Mouse (Mus musculus) neural tube, embryonic 13.5 days (tissue): Measurements from ENCODE around the gene Vps35. TPM values are rescaled to one million over a fixed set of nuclear protein-coding genes. Genes with fewer than 3 reads are reported as not detected.

Experiments used
- ATAC-seq: fragments of 200-750 bp; cut with Nextera tagmentation; 2 replicates; pipeline ENCODE4 v1.8.0; 2017; ENCODE audit warnings: low read depth, mild to moderate bottlenecking, moderate TSS enrichment, moderate library complexity
- H3K27ac ChIP-seq: fragments of 300-500 bp; sonication (generic); replicated peaks from 2 replicates; pipeline ENCODE4 v1.5.1; 2015; ENCODE audit warnings: moderate library complexity, mild to moderate bottlenecking, inconsistent platforms
- H3K27me3 ChIP-seq: fragments of 300-500 bp; sonication (generic); 2 replicates; pipeline ENCODE4 v1.6.1; 2015; ENCODE audit warnings: mild to moderate bottlenecking, inconsistent platforms
- H3K36me3 ChIP-seq: fragments of 300-500 bp; sonication (generic); 2 replicates; pipeline ENCODE4 v1.6.1; 2015; ENCODE audit warnings: mild to moderate bottlenecking, inconsistent platforms
- H3K4me1 ChIP-seq: fragments of 300-500 bp; sonication (generic); replicated peaks from 2 replicates; pipeline ENCODE4 v1.6.1; 2015; ENCODE audit warnings: inconsistent platforms
- H3K4me2 ChIP-seq: fragments of 300-500 bp; sonication (generic); 2 replicates; pipeline ENCODE4 v1.6.1; 2015; ENCODE audit warnings: inconsistent platforms, mild to moderate bottlenecking, moderate library complexity
- H3K4me3 ChIP-seq: fragments of 300-500 bp; sonication (generic); 2 replicates; pipeline ENCODE4 v1.5.1; 2015; ENCODE audit warnings: mild to moderate bottlenecking, inconsistent platforms
- H3K9ac ChIP-seq: fragments of 300-500 bp; sonication (generic); 2 replicates; pipeline ENCODE4 v1.6.1; 2015; ENCODE audit warnings: moderate library complexity, mild to moderate bottlenecking, inconsistent platforms
- H3K9me3 ChIP-seq: fragments of 300-500 bp; sonication (generic); 2 replicates; pipeline ENCODE4 v1.6.1; 2016; ENCODE audit warnings: inconsistent platforms
- WGBS: fragments of 180-500 bp; shearing (Covaris S2); methylation state at CpG from one replicate; pipeline ENCODE4 v1.1.7; 2015; 5-methylcytosine and 5-hydroxymethylcytosine counted together
- polyA plus RNA-seq: library from polyadenylated mRNA; unstranded; fragments of >200 nt; fragmentation: Nextera tagmentation; extraction: Ambion mirVana; gene quantifications from 2 replicates; pipeline ENCODE4 v1.2.1, GENCODE M21; 2015

Vps35 gene
- 178 and 183 TPM in 2 replicates for polyA plus RNA-seq

GRCm38 (mm10) chr8:85299434-85300077, at the start of gene Vps35, which contains the start of gene Orc6:
Vps35 (minus strand) TSS chr8:85299802.
Orc6 (plus strand) TSS chr8:85299632.
- peaks cover 19% of the 10 kb centered on the region for H3K36me3 ChIP-seq

GRCm38 (mm10) chr8:85339871-85340573, 40.4 kb upstream of the Vps35 start:
- no peaks in the 10 kb centered on the region for H3K9me3 ChIP-seq
- no peak overlapping the region for H3K4me3 ChIP-seq
- no peaks in the 10 kb centered on the region for H3K36me3 ChIP-seq
- H3K9ac ChIP-seq = no peak overlapping the region
- H3K4me1 ChIP-seq = peaks cover 5% of the 10 kb centered on the region; the same call in 1 of the 2 replicates
- no peak for ATAC-seq
- no peak overlapping the region for H3K4me2 ChIP-seq
- H3K27me3 ChIP-seq = no peaks in the 10 kb centered on the region
- no peak overlapping the region for H3K27ac ChIP-seq
- 65% methylated on average over 5 of the region's 5 CpGs for WGBS

More at GRCm38 (mm10) chr8:85299434-85300077, at the start of gene Vps35, which contains the start of gene Orc6:
- peaks cover 42% of the 10 kb centered on the region for H3K4me1 ChIP-seq
- under 1% methylated on average over 63 of the region's 63 CpGs for WGBS
- no peaks in the 10 kb centered on the region for H3K9me3 ChIP-seq
- no peaks in the 10 kb centered on the region for H3K27me3 ChIP-seq
- peak within 1 kb of the TSS; percentile 93 for H3K9ac ChIP-seq
- ATAC-seq = peak; percentile 98
- peak within 1 kb of the TSS; percentile 93 for H3K4me3 ChIP-seq
- peak within 1 kb of the TSS; percentile 98 for H3K27ac ChIP-seq
- H3K4me2 ChIP-seq = peak within 1 kb of the TSS; percentile 90

GRCm38 (mm10) chr8:85337681-85338080, 38.1 kb upstream of the Vps35 start:
- Histone ChIP-seq H3K4me1 (peaks cover 5% of the 10 kb centered on the region; the same call in 1 of the 2 replicates), H3K9me3 (no peaks in the 10 kb centered on the region), H3K4me3 (no peak overlapping the region), H3K27ac (no peak overlapping the region), H3K27me3 (no peaks in the 10 kb centered on the region), H3K36me3 (no peaks in the 10 kb centered on the region), H3K9ac (no peak overlapping the region), H3K4me2 (no peak overlapping the region)
- no peak for ATAC-seq
- 75% methylated on average over 4 of the region's 4 CpGs for WGBS

- Histone ChIP-seq H3K4me3 (no peak overlapping the region), H3K4me1 (peaks cover 5% of the 10 kb centered on the region; the same call in 1 of the 2 replicates), H3K4me2 (no peak overlapping the region), H3K9ac (no peak overlapping the region), H3K27me3 (no peaks in the 10 kb centered on the region), H3K36me3 (no peaks in the 10 kb centered on the region), H3K27ac (no peak overlapping the region), H3K9me3 (no peaks in the 10 kb centered on the region)
- WGBS = 82% methylated on average over 6 of the region's 6 CpGs
- no peak for ATAC-seq
Measured at GRCm38 (mm10) chr8:85336211-85336933, 36.8 kb upstream of the Vps35 start.

GRCm38 (mm10) chr8:85335105-85335504, 35.5 kb upstream of the Vps35 start:
- H3K36me3 ChIP-seq = no peaks in the 10 kb centered on the region
- no peaks in the 10 kb centered on the region for H3K9me3 ChIP-seq
- no peak overlapping the region for H3K9ac ChIP-seq
- no peak overlapping the region for H3K4me2 ChIP-seq
- no peak for ATAC-seq
- peaks cover 5% of the 10 kb centered on the region; the same call in 1 of the 2 replicates for H3K4me1 ChIP-seq
- no peaks in the 10 kb centered on the region for H3K27me3 ChIP-seq
- H3K4me3 ChIP-seq = no peak overlapping the region
- H3K27ac ChIP-seq = no peak overlapping the region

- Histone ChIP-seq H3K4me2 (no peak overlapping the region), H3K27me3 (no peaks in the 10 kb centered on the region), H3K4me3 (no peak overlapping the region), H3K27ac (no peak overlapping the region), H3K9me3 (no peaks in the 10 kb centered on the region), H3K9ac (no peak overlapping the region), H3K36me3 (no peaks in the 10 kb centered on the region), H3K4me1 (no peaks in the 10 kb centered on the region)
- no peak for ATAC-seq
- 83% methylated on average over 1 of the region's 1 CpGs for WGBS
Measured at GRCm38 (mm10) chr8:85329506-85329905, 29.9 kb upstream of the Vps35 start.

- H3K27ac ChIP-seq = no peak overlapping the region
- no peak for ATAC-seq
- no peak overlapping the region for H3K4me2 ChIP-seq
- no peak overlapping the region for H3K4me3 ChIP-seq
- H3K4me1 ChIP-seq = no peaks in the 10 kb centered on the region
- WGBS = 84% methylated on average over 9 of the region's 9 CpGs
- H3K27me3 ChIP-seq = no peaks in the 10 kb centered on the region
- H3K9ac ChIP-seq = no peak overlapping the region
- H3K36me3 ChIP-seq = no peaks in the 10 kb centered on the region
- no peaks in the 10 kb centered on the region for H3K9me3 ChIP-seq
Measured at GRCm38 (mm10) chr8:85327036-85327435, 27.4 kb upstream of the Vps35 start.

GRCm38 (mm10) chr8:85323084-85323483, 23.5 kb upstream of the Vps35 start:
- WGBS = 88% methylated on average over 3 of the region's 3 CpGs
- no peak for ATAC-seq

GRCm38 (mm10) chr8:85321981-85322380, 22.4 kb upstream of the Vps35 start:
- H3K36me3 ChIP-seq = no peaks in the 10 kb centered on the region
- peaks cover 5% of the 10 kb centered on the region; the same call in 1 of the 2 replicates for H3K9me3 ChIP-seq
- no peak for ATAC-seq
- H3K27me3 ChIP-seq = no peaks in the 10 kb centered on the region
- 90% methylated on average over 15 of the region's 15 CpGs for WGBS
- no peak overlapping the region for H3K27ac ChIP-seq
- no peak overlapping the region for H3K4me2 ChIP-seq
- no peak overlapping the region for H3K9ac ChIP-seq
- H3K4me3 ChIP-seq = no peak overlapping the region
- H3K4me1 ChIP-seq = no peaks in the 10 kb centered on the region

More at GRCm38 (mm10) chr8:85323084-85323483, 23.5 kb upstream of the Vps35 start:
- Histone ChIP-seq H3K27ac (no peak overlapping the region), H3K9ac (no peak overlapping the region), H3K36me3 (no peaks in the 10 kb centered on the region), H3K27me3 (no peaks in the 10 kb centered on the region), H3K9me3 (peaks cover 2% of the 10 kb centered on the region; the same call in 1 of the 2 replicates), H3K4me3 (no peak overlapping the region), H3K4me2 (no peak overlapping the region), H3K4me1 (no peaks in the 10 kb centered on the region)

- Histone ChIP-seq H3K9ac (no peak overlapping the region), H3K27me3 (no peaks in the 10 kb centered on the region), H3K4me2 (no peak overlapping the region), H3K4me3 (no peak overlapping the region), H3K9me3 (peaks cover 5% of the 10 kb centered on the region; the same call in 1 of the 2 replicates), H3K36me3 (no peaks in the 10 kb centered on the region), H3K27ac (no peak overlapping the region), H3K4me1 (no peaks in the 10 kb centered on the region)
- WGBS = 93% methylated on average over 4 of the region's 4 CpGs
- no peak for ATAC-seq
Measured at GRCm38 (mm10) chr8:85318534-85318933, 18.9 kb upstream of the Vps35 start.

- peaks cover 2% of the 10 kb centered on the region; the same call in 1 of the 2 replicates for H3K9me3 ChIP-seq
- 87% methylated on average over 3 of the region's 3 CpGs for WGBS
- no peaks in the 10 kb centered on the region for H3K4me1 ChIP-seq
- H3K4me2 ChIP-seq = no peak overlapping the region
- H3K9ac ChIP-seq = no peak overlapping the region
- H3K36me3 ChIP-seq = peaks cover 18% of the 10 kb centered on the region
- H3K4me3 ChIP-seq = no peak overlapping the region
- no peak overlapping the region for H3K27ac ChIP-seq
- H3K27me3 ChIP-seq = no peaks in the 10 kb centered on the region
- no peak for ATAC-seq
Measured at GRCm38 (mm10) chr8:85313036-85313435, 13.4 kb upstream of the Vps35 start.

GRCm38 (mm10) chr8:85311743-85312142, 12.1 kb upstream of the Vps35 start:
- no peak for ATAC-seq
- peaks cover 29% of the 10 kb centered on the region for H3K36me3 ChIP-seq

More at GRCm38 (mm10) chr8:85311743-85312142, 12.1 kb upstream of the Vps35 start:
- H3K9ac ChIP-seq = no peak overlapping the region
- H3K4me1 ChIP-seq = no peaks in the 10 kb centered on the region
- H3K4me2 ChIP-seq = no peak overlapping the region
- no peak overlapping the region for H3K4me3 ChIP-seq
- H3K9me3 ChIP-seq = no peaks in the 10 kb centered on the region
- H3K27me3 ChIP-seq = no peaks in the 10 kb centered on the region
- no peak overlapping the region for H3K27ac ChIP-seq
